Mouse (Mus musculus) thymus, adult 18-20 months (tissue): ENCODE measurements around the gene Dync2li1.

Source experiments
- DNase-seq, 2 experiments: peaks; one replicate each; pipeline ENCODE4 v3.0.0; 2022; ENCODE audit warnings: mixed read lengths in 2 of 2

The Dync2li1 gene

GRCm38 (mm10) chr17:84626276-84626856 is at the start of gene Dync2li1:
TSS of gene Dync2li1 (plus strand) at chr17:84626496.
- DNase-seq = peak; percentile 65 to 75

GRCm38 (mm10) chr17:84576621-84577293 is 49.5 kb upstream of the Dync2li1 start:
- no peak for DNase-seq

- DNase-seq = no peak
Measured at GRCm38 (mm10) chr17:84579249-84579648, 47.0 kb upstream of the Dync2li1 start.

DNA sequence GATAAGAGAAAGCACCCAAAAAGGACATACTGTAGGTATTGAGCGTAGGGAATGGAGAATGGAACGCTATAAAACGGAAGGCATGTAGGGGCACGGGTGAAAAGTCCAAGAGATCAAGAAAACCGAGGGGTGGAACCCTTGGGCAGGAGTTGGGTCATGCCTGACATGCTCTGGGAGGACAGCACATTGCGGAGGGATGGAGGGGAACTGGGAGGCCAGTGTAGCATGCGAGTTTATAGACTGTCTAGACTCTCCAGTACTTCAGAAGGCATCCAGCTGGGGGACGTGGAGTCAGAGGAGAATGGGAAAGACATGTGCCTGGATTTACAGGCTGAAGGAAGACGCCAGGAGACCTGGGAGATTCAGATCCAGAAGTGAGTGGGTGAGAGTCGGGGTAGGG is 46.5 kb upstream of the Dync2li1 start:
- DNase-seq = no peak

DNA sequence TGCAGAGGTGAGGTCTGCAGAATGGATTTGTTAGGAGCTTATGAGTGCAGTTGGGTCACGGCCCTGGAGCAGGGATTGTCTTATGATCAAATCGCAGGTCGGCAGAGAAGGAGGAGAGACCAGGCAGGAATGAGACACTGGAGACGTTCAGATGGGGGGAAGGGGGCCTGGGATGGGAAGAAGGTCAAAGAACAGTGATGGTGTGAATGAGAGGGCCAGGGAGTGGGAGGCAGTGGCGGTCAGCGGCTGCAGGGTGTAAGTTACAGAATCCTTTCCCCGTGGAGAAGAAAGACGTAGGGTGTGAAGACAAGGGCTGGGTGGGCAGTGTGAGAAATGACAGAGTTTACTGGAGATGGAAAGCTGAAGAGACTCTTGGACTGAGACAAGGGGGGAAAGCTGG is 45.5 kb upstream of the Dync2li1 start:
- DNase-seq = no peak

DNA sequence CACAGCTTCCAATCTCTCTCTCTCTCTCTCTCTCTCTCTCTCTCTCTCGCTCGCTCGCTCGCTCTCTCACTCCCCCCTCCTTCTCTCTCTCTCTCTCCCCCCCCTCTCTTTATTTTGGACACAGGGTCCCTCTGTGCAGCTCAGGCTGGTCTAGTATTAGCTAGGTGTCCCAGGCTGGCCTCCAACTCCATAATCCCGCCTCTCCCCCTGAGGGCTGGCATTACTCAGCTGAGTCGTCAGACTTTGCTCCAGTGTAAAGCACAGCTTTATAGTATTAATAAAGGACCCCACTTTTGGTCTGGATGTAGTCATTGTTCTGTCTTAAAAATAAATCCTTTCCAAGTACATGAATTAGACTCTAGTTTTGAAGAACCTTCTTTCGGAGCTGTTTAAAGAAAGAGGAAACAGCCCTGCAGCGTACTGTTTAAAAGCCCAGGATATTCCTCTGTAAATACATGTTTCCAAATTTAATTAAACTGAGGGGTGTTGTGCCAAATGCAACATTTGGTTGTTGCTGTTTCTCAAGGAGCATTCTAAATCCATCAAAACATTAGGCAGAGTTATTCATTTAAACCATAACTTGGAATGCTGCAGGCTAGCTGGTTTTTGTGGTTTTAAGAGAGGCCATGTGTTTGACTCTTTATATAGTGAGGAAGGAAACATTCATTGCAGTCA is 44.4 kb upstream of the Dync2li1 start:
- no peak for DNase-seq

DNA sequence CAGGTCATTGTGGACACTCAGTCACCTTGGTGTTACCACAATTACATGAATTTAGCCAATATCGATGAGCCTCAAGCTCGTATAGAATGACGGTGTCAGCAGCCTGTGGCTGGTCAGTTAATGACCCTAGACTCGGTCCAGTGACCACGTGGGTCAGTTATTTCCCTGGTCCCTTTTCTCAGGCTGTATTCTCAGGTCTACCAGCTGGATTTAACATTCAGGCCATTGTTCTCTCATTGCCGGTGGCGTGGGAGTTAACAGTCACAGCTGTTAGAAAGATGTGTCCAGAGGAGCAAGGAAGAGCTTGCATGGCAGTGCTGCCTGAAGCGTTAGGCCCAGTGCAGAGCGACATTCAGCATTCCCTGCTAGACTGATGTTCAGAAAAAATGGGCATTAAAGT is 42.2 kb upstream of the Dync2li1 start:
- no peak for DNase-seq

DNA sequence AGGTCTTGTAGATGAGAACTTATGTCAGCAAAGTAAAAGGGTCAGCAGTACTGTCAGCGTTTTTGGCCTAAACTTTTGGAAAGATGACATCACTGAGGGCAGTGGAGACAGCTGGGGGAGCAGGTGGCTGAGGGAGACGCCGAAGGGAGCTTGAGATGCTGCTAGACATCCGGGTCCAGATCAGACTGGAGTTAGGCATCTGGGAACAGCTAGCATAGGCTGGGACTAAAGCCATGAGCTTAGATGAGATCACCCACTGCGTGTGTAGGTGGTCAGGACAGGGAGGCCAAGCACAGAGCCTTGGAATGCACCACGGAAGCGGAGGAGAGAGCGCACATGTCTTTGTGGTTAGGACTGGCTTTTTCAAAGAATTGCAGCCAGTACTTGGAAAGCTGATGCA is 41.2 kb upstream of the Dync2li1 start:
- no peak for DNase-seq

DNA sequence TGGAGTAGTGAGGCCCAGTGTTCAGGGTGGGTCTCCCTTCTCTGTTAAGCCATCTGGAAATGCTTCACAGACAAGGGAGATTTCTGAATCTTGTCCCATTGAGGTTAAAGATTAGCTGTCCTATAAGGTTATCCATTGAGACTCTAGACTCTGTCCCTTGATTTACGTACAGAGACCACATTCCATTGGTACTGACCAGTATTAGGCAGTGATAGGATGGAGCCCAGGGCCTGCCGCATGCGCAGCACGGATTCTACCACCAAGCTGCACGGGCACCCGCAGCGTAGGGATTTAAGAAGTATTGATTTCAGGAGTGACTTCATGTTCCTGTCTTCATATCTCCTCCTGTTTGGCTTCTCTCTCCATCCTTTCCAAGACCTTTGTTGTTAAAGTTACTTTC is 36.2 kb upstream of the Dync2li1 start:
- DNase-seq = no peak

DNA sequence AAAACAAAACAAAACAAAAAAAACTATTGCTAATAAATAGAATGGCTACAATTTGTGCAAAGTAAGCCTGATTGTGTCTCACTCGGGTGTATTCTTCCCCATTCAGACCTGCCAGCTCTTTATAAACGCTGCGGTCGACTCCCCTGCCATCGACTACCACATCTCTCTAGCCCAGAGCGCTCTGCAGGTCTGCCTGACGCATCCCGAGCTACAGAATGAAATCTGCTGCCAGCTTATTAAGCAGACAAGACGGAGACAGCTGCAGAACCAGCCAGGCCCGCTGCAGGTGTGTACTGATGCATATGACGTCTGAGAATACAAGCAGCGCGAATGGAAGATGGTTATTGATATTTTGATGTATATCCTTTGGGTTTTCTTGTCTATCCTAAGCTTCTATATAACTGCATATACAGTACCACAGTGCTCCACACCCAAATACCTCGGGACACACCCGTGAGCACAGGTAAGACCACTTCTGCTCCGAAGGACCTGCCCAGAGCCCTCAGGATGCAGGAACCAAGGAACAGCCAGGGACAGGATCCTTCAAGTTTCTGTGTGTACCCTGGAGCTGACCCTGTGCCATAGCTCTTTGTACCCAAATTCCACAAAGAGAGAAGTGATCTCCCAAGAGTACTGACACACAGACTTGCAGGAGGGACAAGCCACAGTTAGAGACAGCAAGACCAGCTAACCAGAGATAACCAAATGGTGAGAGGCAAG is 34.7 kb upstream of the Dync2li1 start:
- DNase-seq = no peak

DNA sequence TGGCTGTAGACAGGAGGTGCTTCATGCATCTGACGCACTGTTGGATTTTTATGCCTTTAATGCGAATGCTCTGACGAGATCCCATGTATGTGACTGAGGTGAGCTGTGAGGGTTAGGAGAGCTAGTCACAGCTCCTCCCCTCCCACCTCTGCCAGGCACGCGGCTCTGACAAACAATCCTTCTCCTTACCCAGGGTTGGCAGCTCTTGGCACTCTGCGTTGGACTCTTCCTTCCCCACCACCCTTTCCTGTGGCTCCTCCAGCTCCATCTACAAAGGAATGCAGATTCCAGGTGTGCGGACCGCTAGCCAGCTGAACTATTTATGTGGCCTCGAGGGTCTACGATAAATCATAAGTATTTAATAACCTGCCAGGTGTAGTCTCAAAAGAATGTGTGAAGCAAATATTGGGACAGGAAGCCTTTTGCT is 30.3 kb upstream of the Dync2li1 start:
- DNase-seq = no peak

- no peak for DNase-seq
Measured at GRCm38 (mm10) chr17:84596501-84596900, 29.8 kb upstream of the Dync2li1 start.

- no peak for DNase-seq
Measured at GRCm38 (mm10) chr17:84597859-84598258, 28.4 kb upstream of the Dync2li1 start.

GRCm38 (mm10) chr17:84598928-84599327 is 27.4 kb upstream of the Dync2li1 start:
- DNase-seq = no peak

GRCm38 (mm10) chr17:84600051-84600983 is 26.0 kb upstream of the Dync2li1 start:
- DNase-seq = no peak

- DNase-seq = no peak
Measured at GRCm38 (mm10) chr17:84601805-84602204, 24.5 kb upstream of the Dync2li1 start.

DNA sequence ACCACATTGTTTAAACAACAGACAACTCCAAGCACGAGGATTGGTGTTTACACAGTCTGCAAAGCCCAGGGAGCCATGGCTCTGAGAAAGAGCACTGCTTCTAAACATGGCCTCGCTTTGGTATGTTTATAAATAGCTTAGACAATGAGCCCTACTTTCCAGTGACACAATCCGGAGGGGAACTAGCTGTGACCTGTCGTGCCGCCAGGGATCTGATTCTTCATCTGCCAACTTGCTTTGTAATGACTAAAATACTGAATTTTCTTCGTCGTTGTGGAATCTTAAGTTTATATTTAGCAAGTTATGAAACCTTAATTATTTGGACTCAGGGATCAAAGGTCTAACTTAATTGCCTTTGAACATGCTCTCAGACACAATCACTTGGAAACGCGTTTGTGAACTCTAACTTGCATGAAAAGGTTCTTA is 23.1 kb upstream of the Dync2li1 start:
- DNase-seq = no peak

GRCm38 (mm10) chr17:84603709-84604420 is 22.4 kb upstream of the Dync2li1 start:
- no peak for DNase-seq

- DNase-seq = no peak
Measured at GRCm38 (mm10) chr17:84606976-84607375, 19.3 kb upstream of the Dync2li1 start.

DNA sequence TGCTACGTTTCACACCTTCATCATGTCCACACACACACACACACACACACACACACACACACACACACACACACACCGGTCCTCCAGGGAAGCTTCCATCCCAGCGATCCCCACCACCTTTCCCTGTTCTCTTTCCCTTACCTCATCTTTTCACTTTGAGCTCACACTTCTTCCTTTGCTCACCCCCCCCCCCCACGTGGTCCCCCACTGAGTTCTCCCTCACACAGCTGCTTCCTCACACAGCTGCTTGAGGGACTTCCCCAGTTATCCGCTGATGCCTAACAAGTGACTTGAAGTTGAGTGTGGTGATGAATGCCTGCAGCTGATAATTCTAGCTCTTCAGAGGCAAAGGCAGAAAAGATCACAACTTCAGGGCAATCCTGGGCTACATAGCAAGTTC is 18.7 kb upstream of the Dync2li1 start:
- DNase-seq = no peak

GRCm38 (mm10) chr17:84608606-84609005 is 17.7 kb upstream of the Dync2li1 start:
- DNase-seq = no peak

DNA sequence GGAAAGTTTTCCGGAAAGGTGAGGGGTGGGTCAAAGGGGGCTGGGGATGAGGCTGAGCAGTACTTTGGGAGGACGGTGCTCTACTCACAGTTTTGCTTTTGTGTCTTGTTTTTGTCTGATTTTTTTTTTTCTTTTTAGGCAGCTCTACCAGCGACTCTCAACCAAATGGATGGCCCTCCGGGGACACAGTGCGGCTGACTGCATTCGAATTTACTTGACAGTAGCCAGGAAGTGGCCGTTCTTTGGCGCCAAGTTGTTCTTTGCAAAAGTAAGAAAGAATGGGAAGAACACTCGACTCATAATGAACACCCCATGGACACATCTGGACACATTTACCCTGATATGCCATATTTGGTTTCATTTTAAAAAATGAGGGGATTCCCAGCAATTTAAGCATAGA is 14.8 kb upstream of the Dync2li1 start:
- DNase-seq = no peak
